Mouse (Mus musculus) bone marrow macrophage, adult 2 months (primary cell): ENCODE results near the gene Camk1g. TPM values are rescaled to one million over a fixed set of nuclear protein-coding genes. Genes with fewer than 3 reads are reported as not detected.

Experiments used
- H3K27ac ChIP-seq: 2 replicates; pipeline ENCODE4 v1.5.1; 2012; ENCODE audit warnings: low read depth, low read length; ENCODE audit not compliant: insufficient read depth
- H3K4me1 ChIP-seq: 2 replicates; pipeline ENCODE4 v1.6.1; 2012; ENCODE audit warnings: low read length; ENCODE audit not compliant: control insufficient read depth, insufficient read depth
- H3K4me3 ChIP-seq: 2 replicates; pipeline ENCODE4 v1.5.1; 2012; ENCODE audit warnings: mild to moderate bottlenecking, low read length, moderate library complexity; ENCODE audit not compliant: insufficient read depth
- CTCF ChIP-seq: IDR thresholded peaks from 2 replicates; pipeline ENCODE4 v1.5.1; 2012; ENCODE audit warnings: low read depth, mild to moderate bottlenecking, low read length, moderate library complexity
- POLR2A ChIP-seq: IDR thresholded peaks from 2 replicates; pipeline ENCODE4 v1.6.1; 2012; ENCODE audit warnings: mild to moderate bottlenecking, low read depth, low read length, borderline replicate concordance
- polyA plus RNA-seq: library from polyadenylated mRNA; stranded (reverse); fragments of >200 nt; gene quantifications from 2 replicates; pipeline ENCODE4 v1.2.4, GENCODE M21; 2012; ENCODE audit not compliant: missing spikeins, insufficient read depth, insufficient read length

Camk1g gene
- not detected in 2 replicates for polyA plus RNA-seq

DNA sequence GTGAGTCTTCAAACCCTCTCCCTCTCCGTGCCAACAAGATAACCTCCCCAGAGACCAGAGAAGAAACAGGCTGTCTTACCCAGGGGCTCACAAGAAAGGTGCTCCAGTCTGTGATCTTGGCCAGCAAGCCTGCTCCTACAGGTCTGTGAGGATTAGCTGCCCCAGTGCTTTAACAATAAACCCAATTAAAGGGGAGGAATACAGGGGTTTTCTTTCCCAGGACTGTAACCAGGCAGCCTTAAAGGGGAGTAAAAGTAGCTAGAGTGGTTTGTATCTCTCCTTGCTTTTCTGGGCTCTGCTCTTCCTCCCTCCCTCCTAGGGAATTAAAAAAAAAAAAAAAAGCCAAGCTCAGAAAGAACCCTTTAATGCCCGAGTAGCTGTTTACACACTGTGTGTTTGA is at the start of gene Camk1g:
Gene Camk1g, minus strand, starts transcription at position 203 of the 400 bp plus-strand sequence.
- no peak for TF ChIP-seq CTCF
- TF ChIP-seq POLR2A, result no peak
- Histone ChIP-seq H3K4me1 (no peaks in the 10 kb centered on the region), H3K4me3 (no peak within 1 kb of the TSS), H3K27ac (no peak within 1 kb of the TSS)

DNA sequence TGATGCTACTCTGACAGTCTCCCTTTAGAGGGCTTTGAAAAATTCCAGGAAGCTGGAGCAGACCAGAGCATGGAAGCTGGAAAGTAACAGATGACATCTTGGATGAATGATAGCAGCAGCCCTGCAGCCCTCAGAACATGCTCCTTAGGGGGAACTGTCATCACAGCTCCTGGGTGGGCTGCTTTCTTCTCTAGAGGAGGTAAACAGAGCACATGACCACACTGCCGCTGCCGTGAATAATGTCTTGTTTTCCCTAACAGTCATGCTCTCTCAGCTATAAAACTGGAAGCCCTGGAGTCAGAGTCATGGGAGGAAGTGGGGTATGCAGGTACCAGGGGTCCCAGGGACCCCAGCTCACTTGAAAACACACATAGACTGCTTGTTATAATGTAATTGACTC is 49.1 kb upstream of the Camk1g start:
- TF ChIP-seq POLR2A (no peak), CTCF (no peak)
- Histone ChIP-seq H3K4me3 (no peak overlapping the region), H3K27ac (no peak overlapping the region), H3K4me1 (no peaks in the 10 kb centered on the region)

DNA sequence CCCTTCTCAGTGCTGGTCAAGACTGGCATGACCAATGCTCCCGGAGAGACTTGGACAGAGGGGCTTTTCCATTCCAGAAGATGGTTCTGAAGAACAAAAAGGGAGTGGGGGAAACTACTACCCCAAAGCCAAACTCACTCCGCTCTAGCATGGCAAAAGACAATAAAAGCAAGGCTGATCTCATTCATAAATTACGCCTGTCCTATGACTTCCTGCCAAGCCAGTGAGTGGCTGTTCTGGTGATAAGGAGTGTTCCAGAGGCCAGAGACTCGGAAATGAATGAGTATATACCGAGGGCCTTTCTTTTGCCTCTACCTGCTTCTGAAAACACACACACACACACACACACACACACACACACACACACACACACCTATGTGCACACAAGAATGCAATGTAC is 48.6 kb upstream of the Camk1g start:
- no peak overlapping the region for H3K4me3 ChIP-seq
- TF ChIP-seq CTCF (no peak), POLR2A (no peak)
- no peak overlapping the region for H3K27ac ChIP-seq
- H3K4me1 ChIP-seq, result no peaks in the 10 kb centered on the region

DNA sequence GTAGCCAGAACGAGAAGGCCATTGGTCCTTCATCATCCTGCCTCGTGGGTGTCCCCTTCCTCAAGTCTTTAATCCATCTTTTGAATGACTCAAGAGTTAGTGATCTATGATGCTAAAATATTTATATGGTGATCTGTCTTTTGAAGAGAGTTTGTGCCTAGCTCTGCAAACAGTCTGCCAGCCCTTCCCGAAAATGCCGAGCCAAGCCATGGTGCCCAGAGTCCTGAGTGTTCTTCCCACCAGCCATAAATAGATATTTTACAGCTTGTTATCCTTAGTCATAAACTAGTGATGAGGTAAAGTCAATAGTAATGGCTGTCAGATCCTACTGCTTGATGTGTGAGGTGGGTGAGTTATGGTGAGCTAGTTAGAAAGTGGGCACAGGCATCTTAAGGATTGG is 44.0 kb upstream of the Camk1g start:
- H3K4me1 ChIP-seq, result no peaks in the 10 kb centered on the region
- TF ChIP-seq POLR2A, result no peak
- no peak for TF ChIP-seq CTCF
- no peak overlapping the region for H3K27ac ChIP-seq
- H3K4me3 ChIP-seq, result no peak overlapping the region

DNA sequence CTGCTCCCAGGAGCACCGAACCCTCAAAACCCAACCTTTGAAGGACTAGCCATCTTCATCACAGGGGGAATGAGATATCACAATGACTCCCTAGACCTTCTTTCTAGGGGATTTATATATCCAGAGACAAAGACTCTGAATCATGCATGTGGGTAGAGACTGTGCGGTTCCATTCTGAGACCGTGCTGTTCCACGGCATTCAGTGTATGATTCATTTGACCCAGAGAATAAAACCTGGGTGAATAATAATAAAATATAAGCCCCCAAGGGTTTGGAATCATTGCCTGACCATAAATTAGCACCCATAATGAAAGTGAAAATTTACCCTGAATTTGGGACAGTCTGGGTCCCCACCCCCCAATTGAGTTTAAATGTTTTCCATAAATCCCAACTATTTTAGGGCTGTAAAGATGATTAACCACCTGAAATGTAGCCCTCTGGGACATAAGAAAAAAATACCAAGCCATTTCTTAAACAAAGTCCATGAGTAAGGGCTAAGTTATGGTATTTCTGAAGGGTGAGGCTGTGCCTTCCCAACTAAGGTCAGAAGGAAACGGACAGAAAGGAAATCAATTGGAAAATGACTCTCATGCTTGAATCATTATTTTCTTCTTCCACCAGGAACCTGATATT is 43.4 kb upstream of the Camk1g start:
- TF ChIP-seq POLR2A (no peak), CTCF (no peak)
- Histone ChIP-seq H3K27ac (no peak overlapping the region), H3K4me3 (no peak overlapping the region), H3K4me1 (no peaks in the 10 kb centered on the region)

DNA sequence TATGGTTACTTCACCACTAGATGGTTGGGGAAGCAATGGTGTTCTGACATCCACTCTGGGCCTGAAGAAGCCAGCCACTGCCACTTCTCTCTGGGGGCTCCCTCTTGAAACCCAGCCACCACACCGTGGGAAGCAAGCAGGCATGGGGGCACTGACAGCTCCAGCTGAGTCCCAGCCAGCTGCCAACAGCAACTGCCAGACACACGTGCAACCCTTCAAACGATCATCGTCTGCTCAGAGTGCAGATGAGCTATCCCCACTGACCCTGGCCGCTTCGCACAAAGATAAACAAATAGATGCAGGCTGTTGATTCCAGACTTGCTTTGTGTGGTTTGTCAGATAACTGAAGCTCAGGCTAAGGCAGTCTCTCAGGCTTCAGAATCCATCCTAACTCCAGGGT is 37.4 kb upstream of the Camk1g start:
- TF ChIP-seq POLR2A, result no peak
- no peak for TF ChIP-seq CTCF
- Histone ChIP-seq H3K27ac (no peak overlapping the region), H3K4me3 (no peak overlapping the region), H3K4me1 (peaks cover 5% of the 10 kb centered on the region)

DNA sequence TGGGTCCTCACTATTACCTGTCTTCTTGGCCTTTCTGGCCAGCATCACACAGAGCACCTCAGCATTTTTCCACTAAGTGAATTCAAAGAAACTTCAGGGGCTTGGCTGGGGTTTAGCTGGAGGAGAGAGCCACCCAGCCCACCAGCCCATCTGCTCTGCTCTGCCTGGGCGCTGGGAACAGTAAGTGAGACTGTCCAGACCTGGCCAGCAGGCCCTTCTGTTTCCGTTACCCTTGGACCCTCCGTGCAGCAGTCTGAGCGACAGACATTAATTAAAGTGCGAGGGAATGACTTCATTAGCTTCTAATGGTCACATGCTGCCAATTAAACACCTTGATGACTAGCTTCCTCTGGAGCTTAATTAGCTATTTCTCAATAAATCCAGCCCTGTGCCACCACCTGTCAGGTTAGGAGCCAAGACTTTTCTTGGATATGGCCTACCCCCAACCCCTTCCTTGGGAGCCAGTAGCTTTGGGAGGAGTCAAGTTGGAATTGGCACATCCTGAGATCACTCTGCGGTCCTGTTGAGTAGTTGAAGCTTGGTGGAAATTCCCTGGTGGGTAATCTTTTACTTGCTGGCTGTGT is 36.1 kb upstream of the Camk1g start:
- Histone ChIP-seq H3K4me3 (no peak overlapping the region), H3K4me1 (peaks cover 5% of the 10 kb centered on the region), H3K27ac (no peak overlapping the region)
- TF ChIP-seq POLR2A (no peak), CTCF (no peak)

DNA sequence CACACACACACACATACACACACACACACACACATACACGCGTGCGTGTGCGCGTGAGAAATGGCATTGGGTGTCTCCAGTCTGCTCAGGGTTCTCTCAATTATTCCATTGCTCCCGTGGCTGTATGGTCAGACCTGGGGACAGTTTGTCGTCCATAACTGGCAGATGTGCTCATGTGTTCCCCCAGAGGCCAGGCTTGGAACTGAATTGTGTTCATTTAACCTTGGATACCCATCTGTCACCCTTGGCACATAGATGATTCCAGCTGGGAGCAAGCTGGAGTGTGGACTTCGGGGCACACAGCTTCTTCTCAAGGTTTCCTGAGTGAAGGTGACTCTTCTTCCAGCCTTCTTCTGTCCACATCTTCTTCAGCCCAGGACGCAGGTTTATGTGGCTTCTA is 31.6 kb upstream of the Camk1g start:
- Histone ChIP-seq H3K4me3 (no peak overlapping the region), H3K27ac (no peak overlapping the region), H3K4me1 (peaks cover 26% of the 10 kb centered on the region)
- TF ChIP-seq CTCF, result no peak
- no peak for TF ChIP-seq POLR2A

DNA sequence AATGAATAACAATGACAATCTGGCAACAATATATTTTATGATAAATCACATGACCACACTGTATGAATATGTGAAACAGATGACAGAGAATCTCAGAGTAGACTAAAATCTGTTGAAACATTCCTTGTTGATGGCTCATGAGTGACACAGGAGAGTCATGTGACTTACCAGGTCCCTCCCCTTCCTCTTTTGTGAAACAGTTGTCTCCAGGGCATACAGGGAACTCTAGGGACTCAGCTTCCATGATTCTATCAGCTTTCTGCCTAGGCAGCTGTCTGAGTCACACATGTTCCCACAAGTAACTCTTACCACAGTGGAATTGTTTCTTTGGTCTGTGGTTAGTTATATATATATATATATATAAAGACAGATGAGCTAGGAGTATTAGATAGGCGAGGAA is 30.2 kb upstream of the Camk1g start:
- Histone ChIP-seq H3K4me3 (no peak overlapping the region), H3K27ac (0 out of 2 replicates have a peak overlapping the region, but pooled peaks have one; percentile 39), H3K4me1 (peaks cover 24% of the 10 kb centered on the region)
- no peak for TF ChIP-seq CTCF
- TF ChIP-seq POLR2A, result no peak

DNA sequence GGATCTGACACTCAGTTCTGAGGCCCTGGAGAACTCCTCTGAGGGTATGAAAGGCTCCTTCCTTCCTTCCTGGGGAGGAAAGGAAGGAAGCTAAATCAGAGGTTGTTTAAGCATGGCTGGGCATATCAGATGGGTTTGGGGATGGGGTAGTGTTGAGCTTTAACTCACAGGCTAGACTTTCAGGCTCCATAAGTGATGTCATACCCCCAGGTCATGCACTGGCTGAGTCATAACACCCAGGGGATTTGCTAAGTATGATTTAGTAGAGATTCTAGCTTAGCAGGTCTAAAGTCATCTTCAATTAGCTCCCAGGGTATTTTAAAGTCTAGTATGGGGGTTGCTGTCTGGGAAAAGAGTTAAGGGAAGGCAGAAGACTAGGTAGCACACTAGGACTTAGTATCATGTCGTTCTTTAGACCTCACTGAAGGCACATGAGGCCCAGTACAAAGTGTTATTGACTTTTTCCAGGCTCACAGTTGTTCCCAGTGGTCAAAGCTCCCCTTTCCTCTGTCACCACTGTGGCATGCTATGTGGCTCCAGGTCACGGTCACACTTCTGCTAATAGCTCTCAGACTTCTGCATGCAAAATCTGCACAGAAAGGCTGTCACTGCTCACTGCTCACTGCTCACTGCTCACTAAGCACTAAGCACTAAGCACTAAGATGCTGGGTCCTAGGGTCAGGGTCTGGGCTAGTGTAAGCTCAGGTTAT is 28.8 kb upstream of the Camk1g start:
- no peak overlapping the region for H3K4me3 ChIP-seq
- H3K27ac ChIP-seq, result peak overlapping the region; percentile 34
- TF ChIP-seq CTCF (no peak), POLR2A (no peak)
- peaks cover 24% of the 10 kb centered on the region for H3K4me1 ChIP-seq
